Mouse (Mus musculus) kidney, adult 2 months (tissue): ENCODE data around the gene Wdr82. TPM values are rescaled to one million over a fixed set of nuclear protein-coding genes. Genes with fewer than 3 reads are reported as not detected.

Experiments
- DNase-seq: peaks from one replicate; pipeline ENCODE4 v3.0.0; 2021
- H3K27ac ChIP-seq: fragments of 200-500 bp; 2 replicates; pipeline ENCODE4 v1.5.1; 2012; ENCODE audit warnings: low read depth, low read length, control low read depth, inconsistent platforms; ENCODE audit not compliant: insufficient read depth
- H3K27me3 ChIP-seq: fragments of 200-500 bp; replicated peaks from 2 replicates; pipeline ENCODE4 v1.6.1; 2012; ENCODE audit warnings: mild to moderate bottlenecking, moderate library complexity, low read length, inconsistent platforms; ENCODE audit not compliant: control insufficient read depth, insufficient read depth
- H3K36me3 ChIP-seq: fragments of 200-500 bp; 2 replicates; pipeline ENCODE4 v1.6.1; 2012; ENCODE audit warnings: mild to moderate bottlenecking, moderate library complexity, low read length, inconsistent platforms; ENCODE audit not compliant: control insufficient read depth, insufficient read depth
- H3K4me1 ChIP-seq: fragments of 200-500 bp; 2 replicates; pipeline ENCODE4 v1.6.1; 2011; ENCODE audit warnings: low read length; ENCODE audit not compliant: control insufficient read depth, insufficient read depth
- H3K4me3 ChIP-seq: fragments of 200-500 bp; 2 replicates; pipeline ENCODE4 v1.5.1; 2011; ENCODE audit warnings: mild to moderate bottlenecking, low read depth, low read length, control low read depth; ENCODE audit not compliant: insufficient read depth
- CTCF ChIP-seq: fragments of 200-500 bp; conservative IDR thresholded peaks from 2 replicates; pipeline ENCODE4 v1.5.1; 2011; ENCODE audit warnings: low read depth, mild to moderate bottlenecking, control low read depth, low read length, moderate library complexity, mixed read lengths; ENCODE audit not compliant: insufficient read depth, insufficient read length
- POLR2A ChIP-seq: fragments of 200-500 bp; IDR thresholded peaks from one replicate; pipeline ENCODE4 v1.6.1; 2011; ENCODE audit warnings: low read depth, low read length, control low read depth
- WGBS: fragments of 180-500 bp; shearing (Covaris S2); methylation state at CpG from one replicate; pipeline ENCODE4 v1.1.7; 2018; 5-methylcytosine and 5-hydroxymethylcytosine counted together
- polyA plus RNA-seq: library from polyadenylated mRNA; depleted of rRNA; stranded (reverse); fragments of >200 nt; gene quantifications from 2 replicates; pipeline ENCODE4 v1.2.3, GENCODE M21; 2012

The Wdr82 gene
- polyA plus RNA-seq, 1 experiment = 38.9 TPM

DNA sequence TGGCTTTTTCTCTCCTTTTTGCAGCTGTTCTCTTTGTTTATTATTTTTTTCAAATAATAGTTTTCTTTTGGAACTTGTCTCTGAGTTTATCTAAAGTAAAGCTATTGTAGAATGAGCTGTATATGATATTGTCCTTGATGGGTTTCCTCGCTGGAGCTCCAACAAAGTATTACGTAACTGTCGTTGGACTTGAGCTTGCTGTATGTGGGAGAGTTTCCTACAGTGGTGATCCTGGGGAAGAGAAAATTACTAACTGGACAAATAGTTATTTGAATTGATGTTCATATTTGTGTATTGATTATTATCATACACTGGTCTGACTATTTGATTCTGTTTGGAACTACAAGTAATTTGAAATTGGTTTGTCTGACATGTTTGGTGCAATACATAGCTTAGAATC is 1.8 kb downstream of the Wdr82 start:
- Histone ChIP-seq H3K4me3 (peak overlapping the region; percentile 80; the same call in 1 of the 2 replicates), H3K27ac (no peak overlapping the region), H3K36me3 (peaks cover 4% of the 10 kb centered on the region), H3K27me3 (no peaks in the 10 kb centered on the region), H3K4me1 (peaks cover 24% of the 10 kb centered on the region)
- 3% methylated on average over 3 of the region's 3 CpGs for WGBS
- no peak for TF ChIP-seq POLR2A
- TF ChIP-seq CTCF = no peak
- DNase-seq = no peak

DNA sequence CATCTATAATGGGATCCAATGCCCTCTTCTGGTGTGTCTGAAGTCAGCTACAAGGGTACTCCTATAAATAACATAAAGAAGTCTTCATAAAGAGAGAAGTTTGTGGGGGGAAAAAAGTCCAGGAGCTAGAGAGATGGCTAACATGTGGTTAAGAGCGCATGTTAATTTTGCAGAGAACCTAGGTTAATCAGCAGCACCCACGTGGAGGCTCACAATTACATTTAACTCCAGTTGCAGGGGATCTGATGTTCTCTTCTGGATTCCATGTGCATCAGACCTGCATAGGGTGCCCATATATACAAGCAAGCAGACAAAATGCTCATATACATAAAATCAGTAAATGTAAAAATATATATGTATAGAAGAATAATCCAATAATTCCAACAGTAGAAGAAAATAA is 2.6 kb downstream of the Wdr82 start:
- H3K4me1 ChIP-seq = peaks cover 24% of the 10 kb centered on the region
- no peak overlapping the region for H3K27ac ChIP-seq
- TF ChIP-seq POLR2A = no peak
- TF ChIP-seq CTCF = no peak
- no peaks in the 10 kb centered on the region for H3K27me3 ChIP-seq
- H3K36me3 ChIP-seq = peaks cover 4% of the 10 kb centered on the region
- 22% methylated on average over 2 of the region's 2 CpGs for WGBS
- DNase-seq = no peak
- no peak overlapping the region for H3K4me3 ChIP-seq

DNA sequence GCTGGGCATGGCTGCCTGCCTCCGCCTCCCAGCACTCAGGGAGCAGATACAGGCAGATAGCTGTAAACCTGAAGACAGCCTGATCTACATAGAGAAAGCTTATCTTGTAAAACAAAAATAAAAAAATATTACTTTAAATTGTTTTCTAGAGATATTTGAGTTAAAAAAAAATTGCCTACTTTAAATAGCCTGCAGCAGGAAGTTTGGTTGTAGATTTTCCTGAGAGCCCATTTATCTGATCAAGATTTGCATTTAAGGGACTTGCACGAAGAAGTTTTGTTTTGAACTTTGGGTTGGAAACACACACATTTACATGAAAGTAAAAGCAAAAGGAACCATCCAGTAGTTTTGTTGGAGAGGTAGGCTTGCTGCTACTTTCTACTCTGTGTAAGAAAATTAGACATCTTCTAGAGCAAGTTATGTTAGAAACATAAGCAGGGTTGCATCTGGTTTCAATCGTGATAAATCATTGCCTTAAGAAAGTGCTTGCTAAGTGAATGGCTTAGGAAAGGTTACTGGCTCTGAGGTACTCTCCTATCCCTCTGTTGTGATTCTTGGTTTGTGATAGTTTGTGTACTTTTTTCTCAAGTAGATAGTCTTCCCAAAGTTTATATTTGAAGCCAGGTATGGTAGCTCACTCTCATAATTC is 4.9 kb downstream of the Wdr82 start:
- 21% methylated on average over 3 of the region's 3 CpGs for WGBS
- no peak for TF ChIP-seq CTCF
- DNase-seq = no peak
- Histone ChIP-seq H3K27ac (no peak overlapping the region), H3K4me3 (no peak overlapping the region), H3K4me1 (peaks cover 17% of the 10 kb centered on the region), H3K36me3 (peaks cover 6% of the 10 kb centered on the region), H3K27me3 (no peaks in the 10 kb centered on the region)

DNA sequence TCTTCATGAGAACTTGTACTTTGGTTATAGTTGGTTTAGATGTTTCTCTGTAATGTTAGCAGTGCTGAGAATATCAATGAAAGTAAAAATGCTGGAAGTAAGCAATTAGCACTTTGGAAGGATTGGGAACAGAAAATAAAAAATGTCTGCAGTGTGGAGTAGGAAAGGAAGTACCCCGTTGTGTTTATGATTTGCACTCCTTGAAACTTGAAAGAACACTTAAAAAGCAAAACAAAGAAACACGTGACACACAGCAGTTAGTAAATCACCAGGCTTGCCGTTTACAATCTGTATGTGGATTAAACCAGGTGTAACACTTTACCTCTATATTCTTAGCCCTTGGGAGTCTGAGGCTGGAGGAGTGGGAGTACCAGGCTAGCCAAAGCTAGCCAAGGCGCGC is 6.0 kb downstream of the Wdr82 start:
- no peak for DNase-seq
- Histone ChIP-seq H3K4me3 (no peak overlapping the region), H3K4me1 (peaks cover 21% of the 10 kb centered on the region), H3K36me3 (peaks cover 10% of the 10 kb centered on the region), H3K27me3 (no peaks in the 10 kb centered on the region), H3K27ac (peak overlapping the region; percentile 73; the same call in 1 of the 2 replicates)
- 41% methylated on average over 5 of the region's 5 CpGs for WGBS
- no peak for TF ChIP-seq CTCF
- TF ChIP-seq POLR2A = no peak

DNA sequence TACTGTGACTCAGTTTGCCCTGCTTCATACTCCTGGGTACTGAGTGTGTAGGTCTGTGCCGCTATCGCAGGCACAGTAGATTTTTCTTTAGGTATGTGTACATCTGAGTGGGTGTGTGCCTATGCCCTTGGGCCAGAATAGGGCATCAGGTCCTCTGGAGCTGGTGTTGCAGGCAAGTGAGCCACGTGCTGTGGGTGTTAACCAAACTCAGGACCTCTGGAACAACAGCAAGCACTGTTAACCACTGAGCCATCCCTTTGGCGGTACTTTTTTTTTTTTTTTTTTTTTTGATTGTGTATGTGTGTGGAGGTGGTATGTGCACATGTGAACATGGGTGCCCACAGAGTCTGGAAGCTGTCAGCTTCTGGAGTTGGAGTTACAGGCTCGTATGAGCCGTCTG is 7.1 kb downstream of the Wdr82 start:
- WGBS = 60% methylated on average over 6 of the region's 6 CpGs
- Histone ChIP-seq H3K27ac (no peak overlapping the region), H3K36me3 (peaks cover 12% of the 10 kb centered on the region), H3K27me3 (no peaks in the 10 kb centered on the region), H3K4me1 (peaks cover 21% of the 10 kb centered on the region), H3K4me3 (no peak overlapping the region)
- DNase-seq = no peak
- TF ChIP-seq POLR2A (no peak), CTCF (no peak)

DNA sequence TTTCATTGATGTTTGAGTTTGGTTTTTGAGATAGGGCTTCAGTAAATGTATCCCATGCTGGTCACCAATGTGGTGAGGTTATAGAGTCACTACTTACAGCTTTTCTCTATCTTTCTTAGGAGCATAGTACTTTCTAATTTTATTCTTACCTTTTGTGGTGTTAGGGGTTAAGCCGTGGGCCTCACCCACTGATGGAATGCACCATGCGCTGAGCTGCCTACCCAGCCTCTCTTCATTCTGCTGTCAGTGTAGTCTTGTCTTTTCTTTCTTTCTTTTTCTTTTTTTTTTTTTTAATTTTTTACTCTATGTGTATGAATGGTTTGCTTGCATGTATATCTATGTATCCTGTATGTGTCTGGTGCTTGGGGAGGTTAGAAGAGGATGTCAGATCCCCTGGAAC is 8.7 kb downstream of the Wdr82 start:
- H3K27ac ChIP-seq = no peak overlapping the region
- H3K36me3 ChIP-seq = peaks cover 16% of the 10 kb centered on the region
- DNase-seq = no peak
- H3K27me3 ChIP-seq = no peaks in the 10 kb centered on the region
- H3K4me1 ChIP-seq = peaks cover 27% of the 10 kb centered on the region; the same call in 1 of the 2 replicates
- no peak overlapping the region for H3K4me3 ChIP-seq
- 62% methylated on average over 2 of the region's 2 CpGs for WGBS
- TF ChIP-seq POLR2A = no peak
- no peak for TF ChIP-seq CTCF

DNA sequence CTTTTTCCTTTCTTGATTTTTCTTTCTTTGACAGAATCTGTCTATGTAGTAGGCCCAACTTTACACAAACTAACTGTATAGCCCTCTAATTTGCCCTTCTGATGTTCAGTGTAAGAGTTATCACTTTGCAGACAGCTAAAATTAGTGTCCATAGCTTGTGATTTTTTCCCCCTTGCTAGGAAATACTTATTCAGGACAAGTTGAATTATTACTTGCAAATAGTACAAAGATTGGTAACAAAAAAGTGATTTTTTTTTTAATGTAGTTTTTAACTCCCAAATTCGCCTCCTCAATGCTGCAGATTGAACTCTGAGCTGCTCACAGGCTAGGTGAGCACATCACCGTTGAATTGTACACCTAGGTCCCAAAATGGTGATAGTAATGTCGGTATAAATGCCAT is 9.2 kb downstream of the Wdr82 start:
- Histone ChIP-seq H3K4me1 (peaks cover 26% of the 10 kb centered on the region; the same call in 1 of the 2 replicates), H3K36me3 (peaks cover 21% of the 10 kb centered on the region), H3K27me3 (no peaks in the 10 kb centered on the region), H3K4me3 (no peak overlapping the region), H3K27ac (no peak overlapping the region)
- no peak for DNase-seq
- TF ChIP-seq POLR2A = no peak
- TF ChIP-seq CTCF = no peak
- 88% methylated on average over 3 of the region's 3 CpGs for WGBS
